In the genomic region with DNA sequence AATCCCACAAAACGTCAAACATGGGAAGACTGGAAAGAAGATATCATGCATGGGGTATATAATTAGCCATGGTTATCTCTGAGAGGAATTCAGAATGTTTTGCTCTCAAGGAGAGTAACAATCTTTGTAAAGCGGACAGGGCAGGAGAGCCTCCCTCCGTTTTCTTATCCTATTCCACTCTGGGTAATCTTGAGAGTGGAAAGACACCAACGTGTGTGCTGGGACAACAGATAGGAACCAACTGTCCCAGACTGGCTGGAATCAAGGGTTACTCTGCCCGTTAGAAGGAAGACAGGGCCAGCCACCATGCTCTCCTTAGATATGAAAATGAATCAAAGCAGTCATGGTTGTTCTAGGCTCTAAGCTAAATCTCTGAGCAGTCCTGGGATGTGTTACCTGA, we compare ENCODE assay signal across 19 mouse cellular contexts.
A peak's percentile ranks its signal among the peaks of the same experiment; 100 is the strongest.
DNase-seq lines count a peak whose midpoint lies in the region; ATAC-seq and TF ChIP-seq lines count a peak whose summit lies in the region.
"Had no signal": no experiment of that assay in that cellular context is flagged by ENCODE, and none has a peak within 500 bp of the region (broad histone marks: within the 10 kb centered on the region; RNA-seq: fewer than 3 reads in every experiment).

No protein-coding gene starts in this region.

- no peak overlapping the region for H3K9ac ChIP-seq in heart, embryonic 15.5 days
- no peak overlapping the region for H3K9ac ChIP-seq in lung, embryonic 14.5 days
- H3K9ac ChIP-seq in liver, embryonic 13.5 days = no peak overlapping the region
- no peak overlapping the region for H3K9ac ChIP-seq in liver, embryonic 14.5 days (replicated peaks)
- H3K9ac ChIP-seq: forebrain, embryonic 13.5 days; forebrain, postnatal 0 days; hindbrain, embryonic 15.5 days had no signal

- H3K9me3 ChIP-seq in heart, embryonic 15.5 days (replicated peaks) = no peaks in the 10 kb centered on the region
- no peaks in the 10 kb centered on the region; the same call in 1 of the 2 replicates for H3K9me3 ChIP-seq in lung, embryonic 14.5 days (ENCODE audit: low read depth, low read length)
- no peaks in the 10 kb centered on the region for H3K9me3 ChIP-seq in liver, embryonic 13.5 days (replicated peaks)
- H3K9me3 ChIP-seq in liver, embryonic 14.5 days (ENCODE audit: control insufficient read depth, low read length) = no peaks in the 10 kb centered on the region; the same call in none of the 2 replicates
- H3K9me3 ChIP-seq: forebrain, embryonic 13.5 days; hindbrain, embryonic 15.5 days had no signal

- no peak for TF ChIP-seq CTCF in lung, embryonic 14.5 days (IDR thresholded peaks at IDR 0.05; ENCODE audit: low read depth)
- no peak for TF ChIP-seq CTCF in liver, embryonic 14.5 days (IDR thresholded peaks at IDR 0.05; ENCODE audit: low read depth)

- peak overlapping the region; percentile 36 for H3K27ac ChIP-seq in heart, embryonic 15.5 days
- H3K27ac ChIP-seq in lung, embryonic 14.5 days (ENCODE audit: low read depth) = no peak overlapping the region
- H3K27ac ChIP-seq in liver, embryonic 13.5 days = no peak overlapping the region
- no peak overlapping the region for H3K27ac ChIP-seq in liver, embryonic 14.5 days
- H3K27ac ChIP-seq: embryonic facial prominence, embryonic 10.5 days; forebrain, embryonic 13.5 days; heart, embryonic 10.5 days; hindbrain, embryonic 15.5 days had no signal

- peaks cover 8% of the 10 kb centered on the region for H3K4me1 ChIP-seq in heart, embryonic 15.5 days (replicated peaks)
- H3K4me1 ChIP-seq in lung, embryonic 14.5 days (ENCODE audit: insufficient read depth) = no peaks in the 10 kb centered on the region
- H3K4me1 ChIP-seq in liver, embryonic 13.5 days (replicated peaks) = no peaks in the 10 kb centered on the region
- peaks cover 0 to 1% of the 10 kb centered on the region in 2 experiments; a peak in 1 of 4 replicates for H3K4me1 ChIP-seq in liver, embryonic 14.5 days (replicated peaks; ENCODE audit: control insufficient read depth in 2 of 2, insufficient read depth in 2 of 2, low read length in 1 of 2)
- H3K4me1 ChIP-seq: embryonic facial prominence, embryonic 10.5 days; hindbrain, embryonic 15.5 days had no signal

- no peaks in the 10 kb centered on the region for H3K27me3 ChIP-seq in heart, embryonic 15.5 days
- H3K27me3 ChIP-seq in lung, embryonic 14.5 days (ENCODE audit: insufficient read depth, low read length) = no peaks in the 10 kb centered on the region
- no peaks in the 10 kb centered on the region for H3K27me3 ChIP-seq in liver, embryonic 13.5 days
- no peaks in the 10 kb centered on the region for H3K27me3 ChIP-seq in liver, embryonic 14.5 days (ENCODE audit: control insufficient read depth, insufficient read depth, low read length)
- H3K27me3 ChIP-seq: forebrain, embryonic 13.5 days; hindbrain, embryonic 15.5 days had no signal

- intact Hi-C loops in heart, postnatal 36 days (cut with DNase I) = no loop called here

- no peak overlapping the region for H3K4me2 ChIP-seq in heart, embryonic 15.5 days
- H3K4me2 ChIP-seq in lung, embryonic 14.5 days = no peak overlapping the region
- no peak overlapping the region for H3K4me2 ChIP-seq in liver, embryonic 13.5 days
- H3K4me2 ChIP-seq in liver, embryonic 14.5 days (ENCODE audit: low read depth) = no peak overlapping the region
- H3K4me2 ChIP-seq: forebrain, embryonic 13.5 days; hindbrain, embryonic 15.5 days had no signal

- H3K4me3 ChIP-seq in heart, embryonic 15.5 days = no peak overlapping the region
- H3K4me3 ChIP-seq in lung, embryonic 14.5 days (ENCODE audit: low read depth, low read length) = no peak overlapping the region
- no peak overlapping the region for H3K4me3 ChIP-seq in liver, embryonic 13.5 days (replicated peaks)
- H3K4me3 ChIP-seq in liver, embryonic 14.5 days (ENCODE audit: insufficient read depth in 1 of 2, low read depth in 2 of 2, low read length in 2 of 2) = no peak overlapping the region
- H3K4me3 ChIP-seq: embryonic facial prominence, embryonic 10.5 days; forebrain, embryonic 13.5 days; heart, embryonic 10.5 days; hindbrain, embryonic 15.5 days had no signal

- TF ChIP-seq EP300 in liver, embryonic 14.5 days (IDR thresholded peaks at IDR 0.05; ENCODE audit: low read depth) = no peak

- ATAC-seq in heart, embryonic 15.5 days (replicated peaks; ENCODE audit: insufficient number of reproducible peaks, insufficient read depth, low FRiP score, low read depth) = no peak
- ATAC-seq in lung, embryonic 14.5 days (ENCODE audit: insufficient read depth) = peak; percentile 28; the same call in 1 of the 2 replicates
- ATAC-seq in liver, embryonic 13.5 days (ENCODE audit: low read depth) = peak; percentile 29; the same call in 1 of the 2 replicates
- ATAC-seq in liver, embryonic 14.5 days (ENCODE audit: insufficient read depth) = peak; percentile 28; the same call in 1 of the 2 replicates
- no peak for ATAC-seq in megakaryocyte progenitor cell, adult 5-6 weeks (replicated peaks; ENCODE audit: poor library complexity)
- ATAC-seq: forebrain, embryonic 13.5 days; forebrain, postnatal 0 days had no signal

- no peaks in the 10 kb centered on the region for H3K36me3 ChIP-seq in heart, embryonic 15.5 days
- no peaks in the 10 kb centered on the region for H3K36me3 ChIP-seq in lung, embryonic 14.5 days (ENCODE audit: insufficient read depth)
- no peaks in the 10 kb centered on the region for H3K36me3 ChIP-seq in liver, embryonic 13.5 days
- H3K36me3 ChIP-seq in liver, embryonic 14.5 days (replicated peaks; ENCODE audit: control insufficient read depth, insufficient read depth, low read depth) = no peaks in the 10 kb centered on the region
- H3K36me3 ChIP-seq: embryonic facial prominence, embryonic 10.5 days; heart, embryonic 10.5 days; hindbrain, embryonic 15.5 days had no signal

- DNase-seq in heart, postnatal 36 days = no peak
- no peak for DNase-seq in lung, embryonic 14.5 days
- no peak for DNase-seq in lung, postnatal 10 days
- DNase-seq in liver, embryonic 13.5 days = no peak
- DNase-seq in liver, embryonic 14.5 days (ENCODE audit: low read depth in 3 of 3, low spot score in 3 of 3) = no peak
- no peak for DNase-seq in urinary bladder, postnatal 4 days (ENCODE audit: low spot score in 2 of 2)
- DNase-seq: adrenal gland, adult 2 months; adrenal gland, postnatal 25 days; cerebellum, adult 18-20 months; cerebellum, postnatal 10 days; forebrain, postnatal 0 days; gastrocnemius, postnatal 14 days; heart, postnatal 10 days had no signal

- 24% methylated on average over 5 of the region's 5 CpGs for WGBS in heart, embryonic 15.5 days
- 40% methylated on average over 5 of the region's 5 CpGs for WGBS in lung, embryonic 14.5 days
- WGBS in liver, embryonic 13.5 days (ENCODE audit: insufficient replicate concordance) = 16% methylated on average over 5 of the region's 5 CpGs
- 18% methylated on average over 5 of the region's 5 CpGs for WGBS in liver, embryonic 14.5 days (ENCODE audit: insufficient replicate concordance)

Comparison
In these comparisons a context has a peak if more than half of its experiments do, and no peak if none do; other contexts are left out.
1. ATAC-seq: peak in lung, embryonic 14.5 days (single experiment), liver, embryonic 13.5 days (single experiment) and liver, embryonic 14.5 days (single experiment); none in heart, embryonic 15.5 days (single experiment) and megakaryocyte progenitor cell, adult 5-6 weeks (single experiment).